Mouse (Mus musculus): ENCODE data around the gene Tmem245. TPM values are rescaled to one million over a fixed set of nuclear protein-coding genes. Genes with fewer than 3 reads are reported as not detected.

Tmem245 gene
- polyA plus RNA-seq, 1 experiment from 2014 or later = 12.6 TPM

- TF ChIP-seq CTCF (IDR thresholded peaks at IDR 0.05) (no peak), EP300 (IDR thresholded peaks at IDR 0.05) (no peak)
- no peaks in the 10 kb centered on the region for H3K9me3 ChIP-seq (ENCODE audit: low read length)
- no peak overlapping the region for H3K4me3 ChIP-seq (ENCODE audit: low read depth, low read length)
- no peaks in the 10 kb centered on the region for H3K27me3 ChIP-seq (replicated peaks; ENCODE audit: insufficient read depth, low read length)
- H3K36me3 ChIP-seq (ENCODE audit: insufficient read depth, low read length) = no peaks in the 10 kb centered on the region; the same call in 1 of the 2 replicates
- ATAC-seq (no peak), DNase-seq (ENCODE audit: low spot score) (no peak)
- H3K27ac ChIP-seq (ENCODE audit: low read length) = no peak overlapping the region
- WGBS = 90% methylated on average over 5 of the region's 5 CpGs
- H3K4me2 ChIP-seq (replicated peaks; ENCODE audit: low read depth, low read length) = no peak overlapping the region
- H3K4me1 ChIP-seq (ENCODE audit: insufficient read depth, low read depth, low read length) = no peaks in the 10 kb centered on the region; the same call in 1 of the 2 replicates
- no peak overlapping the region for H3K9ac ChIP-seq (replicated peaks; ENCODE audit: low read depth)
These were observed 79.5 kb downstream of the Tmem245 start for GRCm38 (mm10) chr4:56867761-56868160.

DNA sequence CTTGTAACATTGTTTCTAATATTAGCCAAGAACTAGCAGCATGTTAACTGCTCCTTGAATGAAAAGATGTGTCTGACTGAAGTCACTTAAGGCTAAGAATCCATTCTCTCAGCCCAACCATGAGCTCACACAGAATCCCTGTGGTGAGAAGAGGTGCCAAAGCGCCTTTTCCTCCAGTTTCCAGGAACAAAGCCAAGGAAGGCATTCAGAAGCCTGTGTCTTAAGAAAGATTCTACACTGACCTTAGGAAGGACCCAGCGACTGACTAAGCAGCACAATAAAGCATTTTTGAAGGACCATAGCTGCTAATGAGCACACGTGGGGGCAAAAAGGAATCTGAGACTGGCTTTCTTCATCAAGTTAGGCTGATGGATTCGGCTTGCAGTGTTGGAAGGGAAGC, 81.3 kb downstream of the Tmem245 start:
- Histone ChIP-seq H3K4me3 (ENCODE audit: low read depth, low read length) (no peak overlapping the region), H3K4me1 (ENCODE audit: insufficient read depth, low read depth, low read length) (no peaks in the 10 kb centered on the region; the same call in 1 of the 2 replicates), H3K27me3 (replicated peaks; ENCODE audit: insufficient read depth, low read length) (no peaks in the 10 kb centered on the region), H3K9ac (replicated peaks; ENCODE audit: low read depth) (no peak overlapping the region), H3K27ac (ENCODE audit: low read length) (peak overlapping the region; percentile 34; the same call in 1 of the 2 replicates), H3K4me2 (replicated peaks; ENCODE audit: low read depth, low read length) (no peak overlapping the region), H3K36me3 (ENCODE audit: insufficient read depth, low read length) (no peaks in the 10 kb centered on the region; the same call in 1 of the 2 replicates), H3K9me3 (ENCODE audit: low read length) (no peaks in the 10 kb centered on the region)
- TF ChIP-seq CTCF (IDR thresholded peaks at IDR 0.05) (no peak), EP300 (IDR thresholded peaks at IDR 0.05) (no peak)
- DNase-seq (ENCODE audit: low spot score) (peak; percentile 71), ATAC-seq (no peak)
- 48% methylated on average over 4 of the region's 4 CpGs for WGBS

DNA sequence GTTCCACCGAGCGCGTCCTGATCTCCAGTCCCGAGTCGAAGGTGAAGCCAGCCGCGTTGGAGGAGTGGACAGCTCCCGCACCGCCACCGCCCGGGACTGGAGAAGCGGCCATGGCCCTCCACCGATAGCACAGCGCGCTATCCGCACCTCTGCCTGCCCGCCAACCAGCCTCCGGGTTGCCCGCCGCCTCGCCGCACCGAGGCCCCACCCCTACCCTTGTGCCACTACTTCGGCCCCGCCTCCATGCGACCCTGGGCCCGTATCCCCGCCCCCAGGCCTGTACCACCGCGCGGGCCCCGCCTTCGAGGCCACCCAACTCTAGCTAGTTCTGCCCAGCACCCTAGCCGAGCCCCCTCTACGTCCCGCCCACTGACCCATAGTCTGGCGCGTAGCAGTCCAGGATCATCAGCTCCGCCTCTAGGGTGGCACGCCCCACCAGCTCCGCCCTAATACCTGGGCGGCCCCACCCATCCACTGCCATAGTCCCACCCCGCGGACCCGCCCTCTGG, 82.2 kb downstream of the Tmem245 start, which contains the start of gene Ctnnal1:
Gene Ctnnal1, minus strand, starts transcription at position 186 of the 509 bp plus-strand sequence.
- WGBS = 1% methylated on average over 17 of the region's 45 CpGs
- DNase-seq (ENCODE audit: low spot score) = peak; percentile 95
- TF ChIP-seq CTCF (IDR thresholded peaks at IDR 0.05) (no peak), EP300 (IDR thresholded peaks at IDR 0.05) (no peak)
- Histone ChIP-seq H3K9ac (replicated peaks; ENCODE audit: low read depth) (peak within 1 kb of the TSS; percentile 63), H3K27ac (ENCODE audit: low read length) (peak within 1 kb of the TSS; percentile 91), H3K9me3 (ENCODE audit: low read length) (no peaks in the 10 kb centered on the region), H3K4me3 (ENCODE audit: low read depth, low read length) (peak within 1 kb of the TSS; percentile 65), H3K27me3 (replicated peaks; ENCODE audit: insufficient read depth, low read length) (no peaks in the 10 kb centered on the region), H3K36me3 (ENCODE audit: insufficient read depth, low read length) (no peaks in the 10 kb centered on the region), H3K4me2 (replicated peaks; ENCODE audit: low read depth, low read length) (peak within 1 kb of the TSS; percentile 96), H3K4me1 (ENCODE audit: insufficient read depth, low read depth, low read length) (no peaks in the 10 kb centered on the region; the same call in 1 of the 2 replicates)
- peak; percentile 96 for ATAC-seq

- ATAC-seq (peak; percentile 64), DNase-seq (ENCODE audit: low spot score) (peak; percentile 63)
- Histone ChIP-seq H3K4me3 (ENCODE audit: low read depth, low read length) (peak overlapping the region; percentile 65), H3K4me2 (replicated peaks; ENCODE audit: low read depth, low read length) (peak overlapping the region; percentile 96), H3K9ac (replicated peaks; ENCODE audit: low read depth) (peak overlapping the region; percentile 63), H3K9me3 (ENCODE audit: low read length) (no peaks in the 10 kb centered on the region), H3K4me1 (ENCODE audit: insufficient read depth, low read depth, low read length) (no peaks in the 10 kb centered on the region; the same call in 1 of the 2 replicates), H3K36me3 (ENCODE audit: insufficient read depth, low read length) (no peaks in the 10 kb centered on the region), H3K27ac (ENCODE audit: low read length) (peak overlapping the region; percentile 91), H3K27me3 (replicated peaks; ENCODE audit: insufficient read depth, low read length) (no peaks in the 10 kb centered on the region)
- under 1% methylated on average over 47 of the region's 49 CpGs for WGBS
- TF ChIP-seq EP300 (IDR thresholded peaks at IDR 0.05) (no peak), CTCF (IDR thresholded peaks at IDR 0.05) (peak; percentile 44; the same call in 1 of the 2 replicates)
These were observed 82.7 kb downstream of the Tmem245 start for GRCm38 (mm10) chr4:56864417-56865001.

DNA sequence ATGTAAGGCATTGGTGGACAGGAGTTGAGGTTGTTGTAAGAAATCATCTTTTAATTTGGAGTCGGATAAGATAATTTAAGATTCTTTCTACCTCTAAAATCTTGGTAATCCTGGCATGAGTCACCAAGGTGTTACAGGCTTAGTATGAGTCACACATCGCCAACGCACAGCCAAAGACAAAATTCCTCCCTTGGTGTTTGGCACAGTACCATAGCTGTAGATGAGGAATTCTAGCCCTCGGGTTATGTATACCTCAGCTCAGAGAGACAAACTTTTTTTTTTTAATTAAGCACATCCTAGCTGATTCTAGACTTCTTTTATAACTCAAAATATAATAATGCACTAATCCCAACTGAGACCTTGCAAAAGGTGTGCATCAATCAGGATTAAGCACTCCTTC, 83.2 kb downstream of the Tmem245 start:
- H3K27ac ChIP-seq (ENCODE audit: low read length) = peak overlapping the region; percentile 91; the same call in 1 of the 2 replicates

GRCm38 (mm10) chr4:56861551-56861950, 85.7 kb downstream of the Tmem245 start:
- DNase-seq (ENCODE audit: low spot score) (no peak), ATAC-seq (no peak)
- Histone ChIP-seq H3K27ac (ENCODE audit: low read length) (no peak overlapping the region), H3K4me2 (replicated peaks; ENCODE audit: low read depth, low read length) (no peak overlapping the region), H3K9ac (replicated peaks; ENCODE audit: low read depth) (no peak overlapping the region), H3K4me3 (ENCODE audit: low read depth, low read length) (no peak overlapping the region), H3K27me3 (replicated peaks; ENCODE audit: insufficient read depth, low read length) (no peaks in the 10 kb centered on the region), H3K9me3 (ENCODE audit: low read length) (no peaks in the 10 kb centered on the region), H3K4me1 (ENCODE audit: insufficient read depth, low read depth, low read length) (no peaks in the 10 kb centered on the region; the same call in 1 of the 2 replicates), H3K36me3 (ENCODE audit: insufficient read depth, low read length) (no peaks in the 10 kb centered on the region)
- WGBS = 72% methylated on average over 4 of the region's 4 CpGs
- TF ChIP-seq CTCF (IDR thresholded peaks at IDR 0.05) (no peak), EP300 (IDR thresholded peaks at IDR 0.05) (no peak)

More for the DNA sequence above, 83.2 kb downstream of the Tmem245 start:
- H3K4me2 ChIP-seq (replicated peaks; ENCODE audit: low read depth, low read length) = peak overlapping the region; percentile 96
- no peaks in the 10 kb centered on the region for H3K36me3 ChIP-seq (ENCODE audit: insufficient read depth, low read length)
- TF ChIP-seq CTCF (IDR thresholded peaks at IDR 0.05) (no peak), EP300 (IDR thresholded peaks at IDR 0.05) (no peak)
- H3K4me1 ChIP-seq (ENCODE audit: insufficient read depth, low read depth, low read length) = no peaks in the 10 kb centered on the region; the same call in 1 of the 2 replicates
- 31% methylated on average over 4 of the region's 4 CpGs for WGBS
- ATAC-seq = no peak
- DNase-seq (ENCODE audit: low spot score) = peak; percentile 53
- H3K27me3 ChIP-seq (replicated peaks; ENCODE audit: insufficient read depth, low read length) = no peaks in the 10 kb centered on the region
- peak overlapping the region; percentile 63; the same call in 1 of the 2 replicates for H3K9ac ChIP-seq (replicated peaks; ENCODE audit: low read depth)
- no peaks in the 10 kb centered on the region for H3K9me3 ChIP-seq (ENCODE audit: low read length)
- peak overlapping the region; percentile 65 for H3K4me3 ChIP-seq (ENCODE audit: low read depth, low read length)

All from lung, postnatal 0 days (tissue).